Mouse (Mus musculus): ENCODE measurements around the gene Pip4k2a. TPM values are rescaled to one million over a fixed set of nuclear protein-coding genes. Genes with fewer than 3 reads are reported as not detected.

Pip4k2a gene
- polyA plus RNA-seq, 1 experiment from 2014 or later, result 6.7 TPM

DNA sequence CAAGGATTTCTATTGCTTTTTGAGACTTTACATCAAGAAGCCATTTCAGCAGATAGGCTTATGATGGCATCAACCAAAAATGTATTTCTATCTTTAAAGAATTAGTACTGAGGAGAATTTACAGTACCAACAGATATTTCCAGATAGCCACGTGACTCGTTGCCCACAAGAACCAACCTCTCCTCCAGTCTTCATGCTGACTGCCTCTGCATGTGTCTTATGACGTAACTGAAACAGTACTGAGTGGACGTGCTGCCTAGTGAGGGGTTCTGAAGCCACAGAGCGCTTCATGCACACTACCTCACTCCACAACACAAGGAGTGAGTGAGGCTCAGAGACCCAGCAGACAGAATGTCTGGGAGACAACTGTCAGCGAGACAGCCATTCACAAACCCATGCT, 38.9 kb downstream of the Pip4k2a start:
- 95% methylated on average over 6 of the region's 6 CpGs for WGBS
- Histone ChIP-seq H3K9me3 (replicated peaks) (no peaks in the 10 kb centered on the region), H3K4me3 (no peak overlapping the region), H3K4me1 (peaks cover 60% of the 10 kb centered on the region), H3K36me3 (no peaks in the 10 kb centered on the region), H3K27me3 (ENCODE audit: low read depth, poor library complexity, severe bottlenecking) (no peaks in the 10 kb centered on the region), H3K27ac (no peak overlapping the region)
- no peak for DNase-seq (ENCODE audit: low spot score)

DNA sequence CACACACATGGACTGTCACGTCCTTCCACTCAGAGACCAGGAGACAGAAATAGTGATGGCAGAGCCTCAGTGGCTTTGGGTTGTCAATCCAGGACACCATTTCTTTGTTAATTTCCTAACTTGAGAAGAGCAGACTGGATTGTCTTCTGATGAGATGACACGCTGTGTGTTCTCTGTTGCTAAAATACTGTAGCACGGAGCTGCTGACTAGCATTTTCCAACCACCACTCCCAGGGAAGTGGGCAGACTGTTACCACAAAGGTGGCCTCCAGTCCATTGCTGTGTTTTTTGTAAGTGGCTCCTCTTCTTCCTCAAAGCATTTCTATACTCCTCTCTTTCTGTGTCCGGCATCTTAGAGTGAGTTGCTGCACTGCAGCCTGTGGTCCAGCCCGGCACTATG, 39.4 kb downstream of the Pip4k2a start:
- Histone ChIP-seq H3K4me1 (peaks cover 63% of the 10 kb centered on the region), H3K27ac (no peak overlapping the region), H3K27me3 (ENCODE audit: low read depth, poor library complexity, severe bottlenecking) (no peaks in the 10 kb centered on the region), H3K36me3 (no peaks in the 10 kb centered on the region), H3K4me3 (no peak overlapping the region), H3K9me3 (replicated peaks) (no peaks in the 10 kb centered on the region)
- 92% methylated on average over 5 of the region's 5 CpGs for WGBS
- no peak for DNase-seq (ENCODE audit: low spot score)

DNA sequence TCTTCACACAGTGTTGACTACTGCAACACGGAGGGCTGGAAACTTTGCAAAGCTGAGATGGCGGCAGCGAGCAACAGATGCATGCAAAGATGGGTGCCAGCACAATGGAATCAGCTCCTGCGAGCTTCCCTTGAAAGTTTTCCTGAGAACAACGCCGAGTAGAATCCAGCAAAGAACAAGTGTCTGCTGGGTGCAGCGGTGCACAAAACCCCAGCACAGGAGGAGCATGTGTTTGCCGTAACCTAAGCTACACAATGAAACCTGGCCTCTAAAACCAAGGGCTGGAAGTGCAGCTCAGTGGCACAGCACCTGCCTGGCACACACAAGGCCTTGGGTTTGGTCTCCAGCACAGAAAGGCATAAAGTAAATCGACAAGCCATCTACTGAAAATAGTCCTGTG, 39.9 kb downstream of the Pip4k2a start:
- no peaks in the 10 kb centered on the region for H3K27me3 ChIP-seq (ENCODE audit: low read depth, poor library complexity, severe bottlenecking)
- H3K4me3 ChIP-seq, result no peak overlapping the region
- no peaks in the 10 kb centered on the region for H3K36me3 ChIP-seq
- DNase-seq (ENCODE audit: low spot score), result no peak
- peaks cover 63% of the 10 kb centered on the region for H3K4me1 ChIP-seq
- 91% methylated on average over 9 of the region's 9 CpGs for WGBS
- no peak overlapping the region for H3K27ac ChIP-seq
- H3K9me3 ChIP-seq (replicated peaks), result no peaks in the 10 kb centered on the region

DNA sequence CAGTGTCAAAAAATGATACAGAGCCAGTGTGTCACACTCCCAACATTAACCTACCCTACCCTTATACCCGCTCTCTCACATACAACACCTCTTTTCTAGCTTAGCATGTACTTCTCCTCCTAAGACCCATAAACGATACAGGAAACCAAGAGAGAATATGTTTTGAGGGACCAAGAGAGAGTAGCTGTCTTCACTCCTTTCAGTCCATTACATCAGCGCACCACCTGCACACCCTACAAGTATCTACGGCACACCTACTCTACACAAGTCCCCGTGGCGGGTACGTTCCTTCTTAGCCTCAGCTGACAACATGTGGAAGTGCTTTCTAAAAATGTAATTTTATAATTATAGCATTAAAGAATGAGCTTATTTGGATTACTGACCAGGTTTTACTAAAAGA, 40.5 kb downstream of the Pip4k2a start:
- Histone ChIP-seq H3K27ac (no peak overlapping the region; the same call in 1 of the 2 replicates), H3K4me3 (no peak overlapping the region), H3K27me3 (ENCODE audit: low read depth, poor library complexity, severe bottlenecking) (no peaks in the 10 kb centered on the region), H3K9me3 (replicated peaks) (no peaks in the 10 kb centered on the region), H3K36me3 (no peaks in the 10 kb centered on the region), H3K4me1 (peaks cover 64% of the 10 kb centered on the region)
- WGBS, result 93% methylated on average over 7 of the region's 7 CpGs
- no peak for DNase-seq (ENCODE audit: low spot score)

GRCm38 (mm10) chr2:18956945-18957344, 41.0 kb downstream of the Pip4k2a start:
- Histone ChIP-seq H3K4me1 (peaks cover 69% of the 10 kb centered on the region), H3K27ac (no peak overlapping the region; the same call in 1 of the 2 replicates), H3K4me3 (no peak overlapping the region), H3K27me3 (ENCODE audit: low read depth, poor library complexity, severe bottlenecking) (no peaks in the 10 kb centered on the region), H3K9me3 (replicated peaks) (no peaks in the 10 kb centered on the region), H3K36me3 (no peaks in the 10 kb centered on the region)
- no peak for DNase-seq (ENCODE audit: low spot score)
- 74% methylated on average over 7 of the region's 7 CpGs for WGBS

DNA sequence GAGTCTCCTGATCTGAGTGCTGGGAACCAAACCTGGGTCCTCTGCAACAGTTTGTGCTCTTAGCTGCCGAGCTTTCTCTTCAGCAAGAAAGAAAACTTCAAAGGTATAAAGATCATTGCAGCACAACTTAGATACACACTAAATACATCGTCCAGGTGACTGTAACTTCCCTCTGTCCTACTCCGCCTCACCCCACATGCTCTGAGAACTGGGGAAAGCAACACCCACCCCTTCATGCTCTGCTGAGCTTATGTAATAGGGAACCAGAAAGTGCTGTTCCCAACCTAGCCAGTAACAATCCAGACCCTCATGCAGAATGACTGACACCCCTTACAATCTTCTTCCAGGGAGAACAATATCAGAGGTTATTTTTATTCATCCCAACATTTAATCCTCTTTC, 41.5 kb downstream of the Pip4k2a start:
- H3K9me3 ChIP-seq (replicated peaks), result no peaks in the 10 kb centered on the region
- no peak for DNase-seq (ENCODE audit: low spot score)
- H3K36me3 ChIP-seq, result no peaks in the 10 kb centered on the region
- H3K27ac ChIP-seq, result no peak overlapping the region
- whole genome bisulfite sequencing, result 89% methylated on average over 3 of the region's 3 CpGs
- no peak overlapping the region for H3K4me3 ChIP-seq
- no peaks in the 10 kb centered on the region for H3K27me3 ChIP-seq (ENCODE audit: low read depth, poor library complexity, severe bottlenecking)
- H3K4me1 ChIP-seq, result peaks cover 67% of the 10 kb centered on the region

DNA sequence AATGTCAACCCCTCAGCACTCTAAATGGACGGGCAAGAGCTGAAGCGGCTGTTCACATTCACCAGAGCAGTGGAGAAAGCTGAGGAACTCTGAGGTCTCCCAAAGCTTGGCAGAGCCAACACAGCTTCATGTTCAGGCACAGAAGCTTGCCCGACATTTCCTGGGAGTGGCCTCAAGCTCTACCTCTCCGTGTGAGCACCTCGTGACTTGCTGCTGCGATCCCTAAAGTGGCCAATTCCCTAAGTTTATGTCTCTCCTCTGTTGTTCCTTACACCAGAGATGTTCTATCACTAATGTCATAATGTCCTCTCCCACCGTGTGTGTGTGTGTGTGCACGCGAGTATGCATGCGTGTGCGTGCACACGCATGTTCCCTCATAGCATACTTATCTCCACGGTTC, 42.3 kb downstream of the Pip4k2a start:
- Histone ChIP-seq H3K9me3 (replicated peaks) (no peaks in the 10 kb centered on the region), H3K4me1 (peaks cover 60% of the 10 kb centered on the region), H3K27ac (no peak overlapping the region), H3K4me3 (no peak overlapping the region), H3K27me3 (ENCODE audit: low read depth, poor library complexity, severe bottlenecking) (no peaks in the 10 kb centered on the region), H3K36me3 (no peaks in the 10 kb centered on the region)
- DNase-seq (ENCODE audit: low spot score), result no peak
- 88% methylated on average over 13 of the region's 13 CpGs for whole genome bisulfite sequencing

- H3K4me1 ChIP-seq, result peaks cover 53% of the 10 kb centered on the region
- WGBS, result 34% methylated on average over 4 of the region's 4 CpGs
- no peak overlapping the region for H3K4me3 ChIP-seq
- H3K36me3 ChIP-seq, result no peaks in the 10 kb centered on the region
- no peak overlapping the region for H3K27ac ChIP-seq
- no peak for DNase-seq (ENCODE audit: low spot score)
- H3K9me3 ChIP-seq (replicated peaks), result no peaks in the 10 kb centered on the region
- H3K27me3 ChIP-seq (ENCODE audit: low read depth, poor library complexity, severe bottlenecking), result no peaks in the 10 kb centered on the region
Measured at GRCm38 (mm10) chr2:18955022-18955421, 42.9 kb downstream of the Pip4k2a start.

DNA sequence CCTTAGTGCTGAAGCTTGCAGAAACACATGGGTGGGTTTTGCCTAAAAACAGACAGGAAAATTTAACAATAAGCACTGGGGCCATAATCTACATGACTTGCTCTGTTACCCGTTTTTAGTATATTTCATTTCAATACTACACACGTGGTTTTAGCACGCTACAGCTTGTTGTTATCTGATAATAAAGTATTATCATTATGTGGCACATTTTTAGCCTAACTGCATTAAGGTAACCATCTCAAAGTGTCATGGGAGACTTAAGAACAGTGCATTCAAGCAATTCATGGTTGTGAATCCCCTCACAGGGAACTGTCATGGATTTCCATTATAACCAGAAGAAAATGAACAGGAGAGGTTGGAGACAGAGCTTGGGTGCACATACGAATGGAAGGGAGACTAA, 43.5 kb downstream of the Pip4k2a start:
- no peak for DNase-seq (ENCODE audit: low spot score)
- Histone ChIP-seq H3K36me3 (no peaks in the 10 kb centered on the region), H3K27me3 (ENCODE audit: low read depth, poor library complexity, severe bottlenecking) (no peaks in the 10 kb centered on the region), H3K27ac (no peak overlapping the region), H3K9me3 (replicated peaks) (no peaks in the 10 kb centered on the region), H3K4me1 (peaks cover 52% of the 10 kb centered on the region), H3K4me3 (no peak overlapping the region)
- 83% methylated on average over 4 of the region's 4 CpGs for WGBS

GRCm38 (mm10) chr2:18952102-18952673, 45.7 kb downstream of the Pip4k2a start:
- WGBS, result 48% methylated on average over 7 of the region's 7 CpGs
- no peaks in the 10 kb centered on the region for H3K27me3 ChIP-seq (ENCODE audit: low read depth, poor library complexity, severe bottlenecking)

DNA sequence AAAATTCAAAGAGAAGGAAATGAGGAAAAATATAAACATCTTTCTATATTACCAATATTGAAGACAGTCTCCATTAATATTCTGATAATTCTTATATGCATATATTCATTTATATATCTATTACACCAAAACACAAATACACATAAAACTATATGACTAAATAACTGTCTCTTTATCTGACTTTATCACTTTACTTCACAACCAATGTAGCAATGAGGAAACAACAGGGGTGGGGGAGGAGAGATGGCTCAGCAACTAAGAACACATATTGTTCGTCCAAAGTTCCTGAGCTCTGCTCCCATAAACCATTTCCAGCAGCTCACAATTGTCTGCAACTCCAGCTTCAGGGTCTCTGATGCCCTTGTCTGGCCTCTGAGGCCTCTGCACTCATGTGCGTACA, 47.2 kb downstream of the Pip4k2a start:
- Histone ChIP-seq H3K27ac (no peak overlapping the region), H3K4me3 (no peak overlapping the region), H3K4me1 (peaks cover 58% of the 10 kb centered on the region), H3K36me3 (no peaks in the 10 kb centered on the region), H3K9me3 (replicated peaks) (no peaks in the 10 kb centered on the region), H3K27me3 (ENCODE audit: low read depth, poor library complexity, severe bottlenecking) (no peaks in the 10 kb centered on the region)
- 78% methylated on average over 2 of the region's 2 CpGs for WGBS
- no peak for DNase-seq (ENCODE audit: low spot score)

More at GRCm38 (mm10) chr2:18952102-18952673, 45.7 kb downstream of the Pip4k2a start:
- H3K36me3 ChIP-seq, result no peaks in the 10 kb centered on the region
- no peaks in the 10 kb centered on the region for H3K9me3 ChIP-seq (replicated peaks)
- H3K27ac ChIP-seq, result peak overlapping the region; percentile 9; the same call in 1 of the 2 replicates
- DNase-seq (ENCODE audit: low spot score), result no peak
- H3K4me3 ChIP-seq, result no peak overlapping the region
- peaks cover 59% of the 10 kb centered on the region for H3K4me1 ChIP-seq

DNA sequence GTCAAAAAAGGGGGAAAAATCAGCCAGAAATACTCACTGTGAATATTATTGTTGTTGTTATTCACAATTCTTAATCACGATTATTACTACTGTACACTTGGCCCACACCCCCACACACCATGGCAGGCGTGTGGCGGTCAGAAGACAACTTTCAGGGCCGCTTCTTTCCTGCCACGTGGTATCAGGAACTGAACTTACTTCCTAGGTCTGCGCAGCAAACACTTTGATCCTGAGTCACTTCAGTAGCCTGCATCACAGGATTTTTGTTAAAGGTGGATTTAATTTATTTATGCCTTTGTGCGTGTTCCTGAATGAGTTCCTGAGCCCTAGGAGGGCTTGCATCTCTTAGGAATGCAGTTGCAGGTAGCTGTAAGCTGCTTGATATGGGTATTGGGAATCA, 49.2 kb downstream of the Pip4k2a start:
- Histone ChIP-seq H3K36me3 (no peaks in the 10 kb centered on the region), H3K27me3 (ENCODE audit: low read depth, poor library complexity, severe bottlenecking) (no peaks in the 10 kb centered on the region), H3K27ac (no peak overlapping the region), H3K4me1 (peaks cover 45% of the 10 kb centered on the region), H3K9me3 (replicated peaks) (no peaks in the 10 kb centered on the region), H3K4me3 (no peak overlapping the region)
- 81% methylated on average over 7 of the region's 7 CpGs for WGBS
- DNase-seq (ENCODE audit: low spot score), result no peak

DNA sequence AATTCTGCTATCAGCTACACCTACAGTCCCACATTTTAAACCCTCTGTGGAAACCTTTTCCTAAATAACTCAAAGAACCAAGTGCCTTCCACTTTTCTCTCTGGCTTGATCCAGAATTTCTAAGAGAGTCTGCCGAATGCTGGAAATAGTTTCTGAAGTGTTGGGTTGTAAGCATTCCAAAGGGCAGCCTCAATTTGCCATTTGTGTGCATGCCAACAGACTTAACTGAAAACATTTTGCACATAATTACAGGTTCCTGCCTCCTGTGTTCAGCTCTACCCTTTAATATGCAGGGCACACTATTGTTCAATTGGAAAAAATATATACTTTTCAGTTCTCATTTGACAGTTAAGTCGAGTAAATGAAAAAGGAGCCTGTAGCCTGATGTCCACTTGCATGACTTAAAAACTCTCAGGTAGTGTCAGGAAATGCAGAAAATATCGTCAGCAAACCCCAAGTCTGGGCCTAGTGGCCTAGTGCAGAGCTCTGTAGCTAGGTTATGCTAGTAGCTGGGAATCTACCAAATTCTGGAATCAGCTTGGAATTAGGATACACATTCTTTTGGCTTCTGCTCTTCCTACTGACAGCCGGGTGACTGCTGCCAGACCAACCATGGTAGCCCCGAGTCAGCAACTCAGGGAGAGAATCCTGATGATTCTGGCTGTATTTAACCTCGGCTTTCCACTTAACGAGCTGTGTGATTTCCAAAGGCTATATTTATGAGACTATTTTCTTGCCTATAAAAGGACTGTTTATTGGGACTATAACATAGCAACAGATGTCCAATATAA, 50.1 kb downstream of the Pip4k2a start:
- DNase-seq (ENCODE audit: low spot score), result no peak
- Histone ChIP-seq H3K9me3 (replicated peaks) (no peaks in the 10 kb centered on the region), H3K4me1 (peaks cover 42% of the 10 kb centered on the region), H3K27me3 (ENCODE audit: low read depth, poor library complexity, severe bottlenecking) (0 out of 2 replicates have a peak, but pooled peaks cover 3% of the 10 kb centered on the region), H3K27ac (no peak overlapping the region), H3K36me3 (no peaks in the 10 kb centered on the region), H3K4me3 (no peak overlapping the region)
- WGBS, result 51% methylated on average over 7 of the region's 7 CpGs

All from limb, embryonic 10.5 days (tissue).